Mouse (Mus musculus) kidney, adult 2 months (tissue): ENCODE data around the gene Mtch1.
"Not testable (repeated sequence)": the region's sequence is repeated elsewhere in the genome, so short reads cannot be mapped to it uniquely, and the experiment has no call there.

Experiments
- CTCF ChIP-seq: fragments of 200-500 bp; conservative IDR thresholded peaks from 2 replicates; pipeline ENCODE4 v1.5.1; 2011; ENCODE audit warnings: low read depth, mild to moderate bottlenecking, control low read depth, low read length, moderate library complexity, mixed read lengths; ENCODE audit not compliant: insufficient read depth, insufficient read length
- POLR2A ChIP-seq: fragments of 200-500 bp; IDR thresholded peaks from one replicate; pipeline ENCODE4 v1.6.1; 2011; ENCODE audit warnings: low read depth, low read length, control low read depth

GRCm38 (mm10) chr17:29394761-29395160 is 47.0 kb upstream of the Mtch1 start:
- not testable (repeated sequence) for TF ChIP-seq CTCF, POLR2A
